Mouse (Mus musculus) MEL (cell line): Measurements from ENCODE around the gene Lrba. TPM values are rescaled to one million over a fixed set of nuclear protein-coding genes. Genes with fewer than 3 reads are reported as not detected.

Experiments
- DNase-seq: peaks from one replicate; pipeline ENCODE4 v3.0.0; 2011; ENCODE audit warnings: low read depth, low spot score
- H3K27ac ChIP-seq: 2 replicates; pipeline ENCODE4 v1.5.1; 2012; ENCODE audit warnings: low read depth, mild to moderate bottlenecking, control low read depth, low read length, moderate library complexity; ENCODE audit not compliant: control insufficient read depth
- H3K27me3 ChIP-seq, 2 experiments: fragments of 150-350 bp in 1 of 2; sonication (generic) in 1 of 2; 2 replicates each; pipeline ENCODE4 v1.6.1; 2012; ENCODE audit warnings: low read length in 2 of 2, mild to moderate bottlenecking in 2 of 2, improper control_type of control experiment in 1 of 2, moderate library complexity in 1 of 2; ENCODE audit not compliant: insufficient read depth in 2 of 2, control insufficient read depth in 1 of 2
- H3K36me3 ChIP-seq, 2 experiments: 2 replicates each; pipeline ENCODE4 v1.6.1; 2012 to 2014; ENCODE audit warnings: low read length in 2 of 2, improper control_type of control experiment in 1 of 2, inconsistent platforms in 1 of 2, mild to moderate bottlenecking in 1 of 2; ENCODE audit not compliant: insufficient read depth in 2 of 2, control insufficient read depth in 1 of 2
- H3K4me1 ChIP-seq, 2 experiments: fragments of 150-350 bp in 1 of 2; sonication (generic) in 1 of 2; 2 replicates each; pipeline ENCODE4 v1.6.1; 2012; ENCODE audit warnings: low read length in 2 of 2, improper control_type of control experiment in 1 of 2, mild to moderate bottlenecking in 1 of 2; ENCODE audit not compliant: insufficient read depth in 2 of 2, control insufficient read depth in 1 of 2
- H3K4me3 ChIP-seq, 2 experiments: fragments of 150-350 bp in 1 of 2; sonication (generic) in 1 of 2; 2 replicates each; pipeline ENCODE4 v1.5.1; 2012; ENCODE audit warnings: low read depth in 2 of 2, low read length in 2 of 2, mild to moderate bottlenecking in 2 of 2, moderate library complexity in 2 of 2, control low read depth in 1 of 2, improper control_type of control experiment in 1 of 2; ENCODE audit not compliant: control insufficient read depth in 1 of 2, insufficient read depth in 1 of 2
- H3K79me2 ChIP-seq: 2 replicates; pipeline ENCODE4 v1.6.1; 2012; ENCODE audit warnings: mild to moderate bottlenecking, low read length, moderate library complexity; ENCODE audit not compliant: control insufficient read depth, poor library complexity, insufficient read depth
- H3K9ac ChIP-seq: 2 replicates; pipeline ENCODE4 v1.6.1; 2012; ENCODE audit warnings: low read depth, mild to moderate bottlenecking, control low read depth, low read length, moderate library complexity; ENCODE audit not compliant: control insufficient read depth, poor library complexity, severe bottlenecking
- H3K9me3 ChIP-seq: fragments of 150-350 bp; sonication (generic); replicated peaks from 2 replicates; pipeline ENCODE4 v1.6.1; 2012; ENCODE audit warnings: mild to moderate bottlenecking, low read length, improper control_type of control experiment, moderate library complexity; ENCODE audit not compliant: insufficient read depth
- CHD1 ChIP-seq: IDR thresholded peaks from 2 replicates; pipeline ENCODE4 v1.6.1; 2012; ENCODE audit warnings: low read depth, mild to moderate bottlenecking, inconsistent platforms, low read length, improper control_type of control experiment
- CHD2 ChIP-seq: IDR thresholded peaks from 2 replicates; pipeline ENCODE4 v1.6.1; 2011; ENCODE audit warnings: low read length, improper control_type of control experiment
- CTCF ChIP-seq, 3 experiments: IDR thresholded peaks in 2 of 3; conservative IDR thresholded peaks in 1 of 3; 2 replicates each; pipeline ENCODE4 v1.5.1; 2011 to 2012; ENCODE audit warnings: low read length in 3 of 3, low read depth in 2 of 3, mild to moderate bottlenecking in 2 of 3, improper control_type of control experiment in 1 of 3, inconsistent platforms in 1 of 3, mixed read lengths in 1 of 3, moderate library complexity in 1 of 3; ENCODE audit not compliant: control insufficient read depth in 1 of 3, insufficient read depth in 1 of 3, poor library complexity in 1 of 3, severe bottlenecking in 1 of 3
- ETS1 ChIP-seq: IDR thresholded peaks from 2 replicates; pipeline ENCODE4 v1.6.1; 2012; ENCODE audit warnings: low read depth, mild to moderate bottlenecking, inconsistent platforms, low read length, improper control_type of control experiment, moderate library complexity
- GABPA ChIP-seq: IDR thresholded peaks from 2 replicates; pipeline ENCODE4 v1.6.1; 2012; ENCODE audit warnings: low read depth, mild to moderate bottlenecking, inconsistent platforms, low read length, improper control_type of control experiment, moderate library complexity
- GATA1 ChIP-seq: IDR thresholded peaks from 2 replicates; pipeline ENCODE4 v1.6.1; 2011; ENCODE audit warnings: low read depth, low read length, improper control_type of control experiment
- HCFC1 ChIP-seq: IDR thresholded peaks from 2 replicates; pipeline ENCODE4 v1.6.1; 2012; ENCODE audit warnings: low read depth, mild to moderate bottlenecking, inconsistent platforms, low read length, improper control_type of control experiment, moderate library complexity
- JUND ChIP-seq: IDR thresholded peaks from 2 replicates; pipeline ENCODE4 v1.6.1; 2011; ENCODE audit warnings: low read depth, mild to moderate bottlenecking, improper control_type of control experiment, low read length
- KAT2A ChIP-seq: conservative IDR thresholded peaks from 2 replicates; pipeline ENCODE4 v1.6.1; 2012; ENCODE audit warnings: low read depth, low read length, improper control_type of control experiment, inconsistent platforms
- MAFK ChIP-seq: IDR thresholded peaks from 2 replicates; pipeline ENCODE4 v1.6.1; 2011; ENCODE audit warnings: low read depth, mild to moderate bottlenecking, low read length, improper control_type of control experiment, borderline replicate concordance
- MXI1 ChIP-seq: IDR thresholded peaks from 2 replicates; pipeline ENCODE4 v1.6.1; 2011; ENCODE audit warnings: mild to moderate bottlenecking, low read depth, low read length, improper control_type of control experiment
- MYB ChIP-seq: IDR thresholded peaks from 2 replicates; pipeline ENCODE4 v1.6.1; 2011; ENCODE audit warnings: mild to moderate bottlenecking, low read depth, low read length, improper control_type of control experiment
- POLR2AphosphoS5 ChIP-seq: IDR thresholded peaks from 2 replicates; pipeline ENCODE4 v1.6.1; 2012; ENCODE audit warnings: low read depth, borderline replicate concordance, mild to moderate bottlenecking, inconsistent platforms, low read length, moderate library complexity, mixed read lengths
- RAD21 ChIP-seq: IDR thresholded peaks from 2 replicates; pipeline ENCODE4 v1.6.1; 2011; ENCODE audit warnings: mild to moderate bottlenecking, low read depth, low read length, improper control_type of control experiment
- RCOR1 ChIP-seq: IDR thresholded peaks from 2 replicates; pipeline ENCODE4 v1.6.1; 2012; ENCODE audit warnings: low read depth, mild to moderate bottlenecking, inconsistent platforms, low read length, improper control_type of control experiment
- SIN3A ChIP-seq: IDR thresholded peaks from 2 replicates; pipeline ENCODE4 v1.6.1; 2012; ENCODE audit warnings: low read length, improper control_type of control experiment, inconsistent platforms
- TAL1 ChIP-seq: IDR thresholded peaks from 2 replicates; pipeline ENCODE4 v1.6.1; 2012; ENCODE audit warnings: mild to moderate bottlenecking, inconsistent platforms, low read length, moderate library complexity, mixed read lengths
- UBTF ChIP-seq: IDR thresholded peaks from 2 replicates; pipeline ENCODE4 v1.6.1; 2012; ENCODE audit warnings: low read depth, mild to moderate bottlenecking, inconsistent platforms, low read length, improper control_type of control experiment, moderate library complexity, borderline replicate concordance; ENCODE audit not compliant: insufficient read depth
- USF1 ChIP-seq: IDR thresholded peaks from 2 replicates; pipeline ENCODE4 v1.6.1; 2014; ENCODE audit warnings: low read depth, mild to moderate bottlenecking, inconsistent platforms, low read length, improper control_type of control experiment, moderate library complexity
- ZNF384 ChIP-seq: IDR thresholded peaks from 2 replicates; pipeline ENCODE4 v1.6.1; 2012; ENCODE audit warnings: low read depth, mild to moderate bottlenecking, inconsistent platforms, low read length, improper control_type of control experiment
- polyA plus RNA-seq, 2 experiments: library from polyadenylated mRNA; stranded (reverse) in 1 of 2; unstranded in 1 of 2; fragments of >175 nt in 1 of 2; fragments of >200 nt in 1 of 2; gene quantifications; 2 replicates each; pipeline versions ENCODE4 v1.2.1 to v1.2.4; 2012; ENCODE audit warnings: low replicate concordance in 2 of 2, low read depth in 1 of 2; ENCODE audit not compliant: insufficient read length in 2 of 2, insufficient read depth in 1 of 2, missing spikeins in 1 of 2
- total RNA-seq: library from RNA; depleted of rRNA; stranded (reverse); fragments of 300-350 nt; gene quantifications from 2 replicates; pipeline ENCODE4 v1.2.3, GENCODE M21; 2012

Lrba gene
- total and polyA plus RNA-seq, 3 experiments = 10.9 to 17.9 TPM; not detected in 1

- no peak for DNase-seq
- H3K79me2 ChIP-seq = no peaks in the 10 kb centered on the region
- no peak overlapping the region for H3K27ac ChIP-seq
- H3K9me3 ChIP-seq = no peaks in the 10 kb centered on the region
- no peak overlapping the region for H3K4me3 ChIP-seq
- no peak for TF ChIP-seq GATA1
- TF ChIP-seq CHD2 = no peak
- no peak for TF ChIP-seq ETS1
- H3K9ac ChIP-seq = no peak overlapping the region
- no peaks in the 10 kb centered on the region for H3K27me3 ChIP-seq
- H3K36me3 ChIP-seq = no peaks in the 10 kb centered on the region
- no peaks in the 10 kb centered on the region for H3K4me1 ChIP-seq
Observed at GRCm38 (mm10) chr3:86774566-86775443, 550.3 kb downstream of the Lrba start.

DNA sequence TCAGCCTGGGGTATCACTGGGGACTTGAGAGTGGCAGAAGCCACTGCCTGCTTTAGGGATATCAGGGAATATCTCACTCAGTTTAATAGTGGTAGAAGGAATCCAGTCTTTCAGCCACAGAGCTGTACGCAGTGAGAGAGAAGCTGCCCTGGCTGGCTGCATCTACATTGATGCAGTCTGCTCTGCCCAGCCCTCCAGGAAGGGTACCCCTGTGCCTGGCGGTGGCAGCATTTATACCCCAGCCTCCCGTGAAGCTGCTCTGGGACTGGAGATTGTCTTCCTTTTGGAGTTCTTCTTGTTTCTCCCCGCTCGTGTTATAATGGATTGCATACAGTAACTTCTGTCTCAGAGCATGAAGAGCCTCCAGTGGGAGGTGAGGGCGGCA is 551.0 kb downstream of the Lrba start:
- no peaks in the 10 kb centered on the region for H3K27me3 ChIP-seq
- H3K36me3 ChIP-seq = no peaks in the 10 kb centered on the region
- H3K4me3 ChIP-seq = no peak overlapping the region
- DNase-seq = no peak
- H3K4me1 ChIP-seq = no peaks in the 10 kb centered on the region
- no peaks in the 10 kb centered on the region for H3K79me2 ChIP-seq
- no peaks in the 10 kb centered on the region for H3K9me3 ChIP-seq
- no peak overlapping the region for H3K9ac ChIP-seq
- no peak overlapping the region for H3K27ac ChIP-seq
- TF ChIP-seq MAFK (no peak), UBTF (no peak), JUND (no peak)

DNA sequence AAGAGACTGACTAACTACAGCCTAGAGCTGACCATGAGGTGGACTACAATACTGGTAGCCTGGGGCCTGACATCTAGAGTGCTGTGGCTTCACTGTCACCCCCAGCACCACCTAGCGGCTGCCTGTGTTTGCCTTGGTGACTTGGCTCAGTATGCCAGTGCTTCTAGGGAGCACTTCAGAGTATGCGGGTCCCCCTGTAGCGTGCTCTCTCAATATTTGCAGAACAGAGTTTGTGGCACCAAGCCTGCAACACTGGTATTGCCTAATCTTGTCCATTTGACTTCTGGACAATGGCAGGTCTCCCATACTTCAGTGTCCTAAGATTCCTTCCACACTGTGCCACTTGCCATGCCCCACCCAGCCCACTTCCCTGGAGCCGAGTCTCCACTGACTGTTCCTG is 555.2 kb downstream of the Lrba start:
- Histone ChIP-seq H3K4me3 (no peak overlapping the region), H3K4me1 (no peaks in the 10 kb centered on the region)
- peak in 2 of 3 experiments; percentile 12 to 25; a peak in 1 of 6 replicates for TF ChIP-seq CTCF (IDR thresholded peaks at IDR 0.05 in 2 of 3, conservative IDR thresholded peaks at IDR 0.05 in 1 of 3; ENCODE audit: control insufficient read depth in 1 of 3, insufficient read depth in 1 of 3, low read depth in 2 of 3, low read length in 3 of 3, poor library complexity in 1 of 3, severe bottlenecking in 1 of 3)
- no peak for TF ChIP-seq ETS1

DNA sequence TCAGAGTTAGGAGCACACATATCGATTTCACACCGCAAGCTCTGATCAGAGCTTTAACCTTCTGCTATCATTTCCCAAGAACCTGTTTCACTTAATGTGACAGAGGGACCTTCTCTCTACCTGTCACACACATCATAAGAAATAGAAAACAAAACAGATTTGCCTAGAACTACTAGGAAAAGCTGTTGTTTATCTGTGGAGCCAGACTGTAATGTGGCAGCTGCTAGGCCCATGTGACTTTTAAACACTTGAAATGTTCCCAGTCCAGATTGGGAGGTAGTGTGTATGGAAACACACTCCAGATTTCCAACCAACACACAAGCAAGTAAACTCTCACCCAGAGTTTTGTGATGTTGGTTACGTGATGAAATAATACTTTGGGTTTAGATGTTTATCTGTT is 559.6 kb downstream of the Lrba start:
- Histone ChIP-seq H3K27me3 (no peaks in the 10 kb centered on the region), H3K9ac (no peak overlapping the region), H3K27ac (no peak overlapping the region), H3K36me3 (no peaks in the 10 kb centered on the region), H3K9me3 (no peaks in the 10 kb centered on the region), H3K4me3 (no peak overlapping the region), H3K4me1 (no peaks in the 10 kb centered on the region), H3K79me2 (no peaks in the 10 kb centered on the region)
- no peak for DNase-seq
- TF ChIP-seq MXI1 = no peak
- no peak for TF ChIP-seq CHD1
- TF ChIP-seq HCFC1 = no peak
- no peak for TF ChIP-seq RCOR1
- TF ChIP-seq TAL1 = no peak
- TF ChIP-seq USF1 = no peak
- TF ChIP-seq RAD21 = no peak
- no peak for TF ChIP-seq KAT2A
- no peak for TF ChIP-seq ZNF384
- no peak for TF ChIP-seq MYB
- TF ChIP-seq GATA1 = no peak
- TF ChIP-seq GABPA = no peak
- TF ChIP-seq POLR2AphosphoS5 = no peak
- no peak for TF ChIP-seq SIN3A

More for the DNA sequence above, 555.2 kb downstream of the Lrba start:
- Histone ChIP-seq H3K79me2 (no peaks in the 10 kb centered on the region), H3K9me3 (no peaks in the 10 kb centered on the region), H3K36me3 (no peaks in the 10 kb centered on the region), H3K27ac (no peak overlapping the region), H3K27me3 (no peaks in the 10 kb centered on the region), H3K9ac (no peak overlapping the region)
- no peak for DNase-seq
